Mouse (Mus musculus) limb, embryonic 10.5 days (tissue): ENCODE data around the gene Nrl. TPM values are rescaled to one million over a fixed set of nuclear protein-coding genes. Genes with fewer than 3 reads are reported as not detected.

Experiments used
- DNase-seq: peaks from one replicate; pipeline ENCODE4 v3.0.0-alpha.2; 2017; ENCODE audit warnings: low spot score
- H3K27ac ChIP-seq: fragments of 300-500 bp; sonication (generic); 2 replicates; pipeline ENCODE4 v1.5.1; 2016; ENCODE audit warnings: mild to moderate bottlenecking
- H3K27me3 ChIP-seq: fragments of 300-500 bp; sonication (generic); 2 replicates; pipeline ENCODE4 v1.6.1; 2016; ENCODE audit warnings: low read depth, mild to moderate bottlenecking; ENCODE audit not compliant: poor library complexity, severe bottlenecking
- H3K36me3 ChIP-seq: fragments of 300-500 bp; sonication (generic); 2 replicates; pipeline ENCODE4 v1.6.1; 2016; ENCODE audit warnings: mild to moderate bottlenecking, moderate library complexity
- H3K4me1 ChIP-seq: fragments of 300-500 bp; sonication (generic); 2 replicates; pipeline ENCODE4 v1.6.1; 2016
- H3K4me3 ChIP-seq: fragments of 300-500 bp; sonication (generic); 2 replicates; pipeline ENCODE4 v1.5.1; 2016; ENCODE audit warnings: mild to moderate bottlenecking, moderate library complexity
- H3K9me3 ChIP-seq: fragments of 300-500 bp; sonication (generic); replicated peaks from 2 replicates; pipeline ENCODE4 v1.6.1; 2016; ENCODE audit warnings: mild to moderate bottlenecking
- WGBS: fragments of 180-500 bp; shearing (Covaris S2); methylation state at CpG from one replicate; pipeline ENCODE4 v1.1.7; 2016; 5-methylcytosine and 5-hydroxymethylcytosine counted together
- polyA plus RNA-seq: library from polyadenylated mRNA; unstranded; fragments of >200 nt; fragmentation: Nextera tagmentation; extraction: Ambion mirVana; gene quantifications from 2 replicates; pipeline ENCODE4 v1.2.1, GENCODE M21; 2016

Nrl gene
- polyA plus RNA-seq, 1 experiment from 2014 or later = not detected

DNA sequence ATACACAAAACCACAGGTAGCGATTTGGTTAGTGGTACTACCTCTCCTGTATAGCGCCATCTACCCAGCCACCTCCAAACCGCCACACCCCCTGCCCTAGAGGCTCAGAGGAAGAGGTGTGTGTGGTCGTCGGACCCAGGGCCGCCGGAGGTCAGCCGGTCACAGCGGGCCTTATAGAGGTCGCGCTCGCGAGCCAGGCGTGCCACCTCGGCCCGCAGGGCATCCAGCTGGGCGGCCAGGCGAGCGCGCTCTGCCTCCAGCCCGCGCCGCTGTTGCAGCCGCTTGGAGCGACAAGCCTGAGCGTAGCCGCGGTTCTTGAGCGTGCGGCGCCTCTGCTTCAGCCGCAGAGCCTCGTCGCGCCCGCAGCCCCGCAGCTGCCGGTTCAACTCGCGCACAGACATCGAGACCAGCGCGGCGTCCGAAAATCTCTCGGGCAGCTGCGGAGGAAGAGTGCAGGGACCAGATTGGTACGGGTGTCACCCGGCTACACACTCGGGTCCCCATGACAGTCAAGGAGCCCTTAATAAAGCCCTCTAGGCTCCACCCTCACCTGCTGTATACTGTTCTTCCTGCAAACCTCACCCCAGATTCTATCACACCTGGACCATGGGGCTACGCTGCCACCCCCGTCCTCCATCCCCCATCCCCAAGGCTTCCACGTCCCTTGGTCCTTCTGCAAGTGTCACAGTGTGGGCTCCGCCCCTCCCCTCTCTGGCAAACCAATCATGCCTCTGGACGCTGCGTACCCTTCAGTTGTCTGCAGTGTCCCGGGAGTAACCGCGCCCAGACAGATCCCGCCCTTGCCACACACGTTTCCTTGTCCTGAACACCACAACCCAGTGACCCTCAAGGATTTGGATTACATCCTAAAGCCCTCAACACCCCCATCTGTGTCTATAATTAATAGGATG lies 4.1 kb downstream of the Nrl start:
- WGBS = under 1% methylated on average over 61 of the region's 61 CpGs
- Histone ChIP-seq H3K27ac (peak overlapping the region; percentile 42; the same call in 1 of the 2 replicates), H3K9me3 (no peaks in the 10 kb centered on the region), H3K4me3 (peak overlapping the region; percentile 61), H3K36me3 (no peaks in the 10 kb centered on the region), H3K27me3 (peaks cover 87% of the 10 kb centered on the region), H3K4me1 (peaks cover 16% of the 10 kb centered on the region)
- peak; percentile 60 for DNase-seq

DNA sequence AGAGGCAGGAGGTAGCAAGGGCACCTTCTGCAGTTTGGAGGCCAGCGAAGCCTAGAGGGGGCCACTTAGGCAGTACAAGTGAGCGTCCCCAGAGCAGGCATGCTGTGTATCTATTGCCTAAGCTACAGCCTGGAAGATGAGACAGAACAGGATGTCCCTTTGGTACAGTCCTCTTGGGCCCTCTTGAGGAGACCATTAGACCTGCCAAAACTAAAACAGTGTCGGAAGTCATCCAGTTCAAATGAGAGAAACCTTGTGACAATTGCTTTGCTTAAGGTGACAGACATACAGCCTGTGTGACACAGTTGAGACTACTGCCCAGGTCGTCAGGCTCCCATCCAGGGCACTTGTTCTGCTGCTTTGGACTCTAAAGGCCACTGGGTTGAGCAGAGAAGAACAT lies 5.2 kb downstream of the Nrl start:
- H3K27me3 ChIP-seq = peaks cover 77% of the 10 kb centered on the region
- no peaks in the 10 kb centered on the region for H3K36me3 ChIP-seq
- 58% methylated on average over 4 of the region's 4 CpGs for WGBS
- H3K4me3 ChIP-seq = no peak overlapping the region
- no peak for DNase-seq
- peaks cover 16% of the 10 kb centered on the region for H3K4me1 ChIP-seq
- no peaks in the 10 kb centered on the region for H3K9me3 ChIP-seq
- no peak overlapping the region for H3K27ac ChIP-seq

DNA sequence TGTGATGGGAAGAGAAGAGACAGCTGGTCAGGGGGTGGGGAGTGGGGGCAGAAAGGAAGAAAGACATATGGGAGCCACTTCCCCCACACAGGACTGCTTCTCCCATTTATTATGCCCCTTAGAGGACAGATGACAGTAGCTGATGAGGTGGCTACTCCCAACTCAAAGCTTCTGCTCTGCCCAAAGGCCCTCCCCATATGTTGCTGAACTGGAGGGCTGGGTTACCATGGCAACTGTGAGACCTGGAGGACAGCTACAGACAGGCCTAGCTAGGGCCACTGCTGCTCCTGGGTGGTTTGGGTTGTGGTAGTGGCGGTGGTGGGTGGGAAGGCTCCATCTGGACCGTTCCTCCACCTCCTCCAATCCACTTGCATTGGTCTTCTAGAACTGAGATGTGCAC lies 5.9 kb downstream of the Nrl start:
- Histone ChIP-seq H3K27me3 (peaks cover 70% of the 10 kb centered on the region), H3K4me3 (no peak overlapping the region), H3K36me3 (no peaks in the 10 kb centered on the region), H3K9me3 (no peaks in the 10 kb centered on the region), H3K4me1 (peaks cover 16% of the 10 kb centered on the region), H3K27ac (no peak overlapping the region)
- DNase-seq = no peak
- WGBS = 31% methylated on average over 2 of the region's 2 CpGs

DNA sequence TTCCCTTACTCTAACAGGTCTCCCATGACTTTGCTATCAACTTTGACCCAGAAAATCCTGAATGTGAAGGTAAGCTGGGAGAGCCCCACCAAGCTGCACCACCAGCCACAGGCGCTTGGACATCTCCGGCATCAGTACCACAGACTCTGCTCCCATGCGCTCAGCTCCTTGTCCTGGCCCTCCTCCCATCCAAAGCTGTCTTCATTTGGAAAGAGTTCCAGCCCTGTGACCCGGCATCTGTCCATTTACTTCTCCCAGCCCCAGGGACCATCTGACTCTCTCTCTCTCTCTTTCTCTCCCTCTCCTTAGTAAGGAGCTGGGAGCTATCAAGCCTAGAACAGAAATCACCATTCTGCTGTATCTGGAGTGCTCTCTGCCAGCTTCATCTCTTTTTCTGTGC lies 8.9 kb downstream of the Nrl start:
- peaks cover 15% of the 10 kb centered on the region for H3K4me1 ChIP-seq
- H3K36me3 ChIP-seq = no peaks in the 10 kb centered on the region
- no peak overlapping the region for H3K4me3 ChIP-seq
- DNase-seq = no peak
- no peaks in the 10 kb centered on the region for H3K9me3 ChIP-seq
- peaks cover 67% of the 10 kb centered on the region for H3K27me3 ChIP-seq
- WGBS = 82% methylated on average over 4 of the region's 4 CpGs
- H3K27ac ChIP-seq = no peak overlapping the region

DNA sequence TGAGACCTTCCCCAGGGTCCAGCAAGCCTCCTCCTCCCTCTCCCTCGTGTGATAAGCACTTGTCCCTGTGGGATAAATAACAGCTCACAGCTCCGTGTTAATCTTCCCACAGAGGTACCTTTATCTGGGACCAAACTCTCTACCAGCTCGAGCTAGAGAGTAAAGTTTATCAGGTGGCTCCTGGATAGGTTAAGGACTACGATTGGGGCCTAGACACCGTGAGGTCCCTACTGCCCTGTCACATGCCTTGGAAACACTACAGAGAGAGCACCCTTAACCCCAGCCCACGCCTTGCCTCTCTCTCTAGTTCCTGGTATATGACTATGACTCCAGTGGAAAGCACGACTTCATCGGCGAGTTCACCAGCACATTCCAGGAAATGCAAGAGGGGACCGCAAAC lies 10.9 kb downstream of the Nrl start:
- H3K27me3 ChIP-seq = peaks cover 56% of the 10 kb centered on the region
- WGBS = 67% methylated on average over 10 of the region's 10 CpGs
- H3K4me1 ChIP-seq = peaks cover 9% of the 10 kb centered on the region
- no peak for DNase-seq
- H3K4me3 ChIP-seq = no peak overlapping the region
- H3K27ac ChIP-seq = no peak overlapping the region
- no peaks in the 10 kb centered on the region for H3K36me3 ChIP-seq
- no peaks in the 10 kb centered on the region for H3K9me3 ChIP-seq

DNA sequence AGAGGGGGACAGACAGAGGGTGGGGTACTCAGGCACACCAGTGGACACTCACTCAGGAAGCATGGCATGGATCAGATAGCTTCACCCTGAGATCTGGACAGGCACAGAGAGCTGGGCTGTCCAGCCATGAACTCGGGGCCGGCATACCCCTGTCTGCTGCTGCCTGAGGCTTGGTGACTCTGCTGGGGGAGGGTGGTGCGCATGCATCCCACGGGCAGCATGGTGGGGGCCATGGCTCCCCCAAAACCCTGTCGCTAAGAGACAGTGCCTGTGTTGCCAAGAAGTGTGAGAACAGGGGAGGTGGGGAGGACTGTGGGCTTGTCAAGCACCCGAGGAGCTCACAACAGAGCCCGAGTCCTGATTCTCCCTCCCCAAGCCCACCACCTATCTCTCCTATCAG lies 13.7 kb downstream of the Nrl start:
- no peak overlapping the region for H3K27ac ChIP-seq
- no peak for DNase-seq
- WGBS = 51% methylated on average over 7 of the region's 7 CpGs
- peaks cover 39% of the 10 kb centered on the region for H3K27me3 ChIP-seq
- no peaks in the 10 kb centered on the region for H3K9me3 ChIP-seq
- H3K4me3 ChIP-seq = no peak overlapping the region
- peaks cover 7% of the 10 kb centered on the region; the same call in 1 of the 2 replicates for H3K4me1 ChIP-seq
- H3K36me3 ChIP-seq = no peaks in the 10 kb centered on the region

DNA sequence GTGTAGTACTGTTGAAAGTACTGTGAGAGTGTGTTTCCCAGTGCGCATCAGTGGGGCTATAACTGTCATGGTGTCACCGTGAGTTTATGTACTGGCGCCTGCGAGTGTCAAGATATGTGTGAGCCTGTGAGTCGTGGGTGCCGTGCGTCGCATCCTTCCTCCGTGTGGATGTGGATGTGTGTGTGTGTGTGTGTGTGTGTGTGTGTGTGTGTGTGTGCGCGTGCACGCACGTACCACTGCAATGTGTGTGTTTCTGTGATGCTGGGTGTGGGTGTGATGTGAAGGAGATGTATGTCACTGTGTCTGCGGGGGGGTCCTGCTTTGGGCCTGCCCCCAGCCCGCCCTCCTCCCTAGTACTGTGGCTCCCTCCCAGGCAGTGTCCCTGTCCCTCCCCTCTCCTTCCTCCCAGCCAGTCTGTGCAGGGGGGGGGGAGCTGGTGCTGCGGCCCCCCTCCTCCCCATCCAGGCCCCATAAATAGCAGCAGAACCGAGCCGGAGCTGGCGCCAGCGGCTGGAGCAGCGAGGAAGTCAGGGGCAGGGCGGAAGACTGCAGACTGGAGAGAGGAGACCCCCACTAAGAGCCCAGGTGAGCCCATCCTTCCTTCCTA lies 14.6 kb downstream of the Nrl start, which contains the start of gene Cpne6:
Gene Cpne6 (plus strand): TSS at position 321 of the 607 bp plus-strand sequence.
- DNase-seq = no peak
- no peaks in the 10 kb centered on the region for H3K36me3 ChIP-seq
- WGBS = 74% methylated on average over 22 of the region's 22 CpGs
- peaks cover 7% of the 10 kb centered on the region; the same call in 1 of the 2 replicates for H3K4me1 ChIP-seq
- peaks cover 39% of the 10 kb centered on the region for H3K27me3 ChIP-seq
- H3K9me3 ChIP-seq = no peaks in the 10 kb centered on the region
- no peak within 1 kb of the TSS for H3K4me3 ChIP-seq
- no peak within 1 kb of the TSS for H3K27ac ChIP-seq

DNA sequence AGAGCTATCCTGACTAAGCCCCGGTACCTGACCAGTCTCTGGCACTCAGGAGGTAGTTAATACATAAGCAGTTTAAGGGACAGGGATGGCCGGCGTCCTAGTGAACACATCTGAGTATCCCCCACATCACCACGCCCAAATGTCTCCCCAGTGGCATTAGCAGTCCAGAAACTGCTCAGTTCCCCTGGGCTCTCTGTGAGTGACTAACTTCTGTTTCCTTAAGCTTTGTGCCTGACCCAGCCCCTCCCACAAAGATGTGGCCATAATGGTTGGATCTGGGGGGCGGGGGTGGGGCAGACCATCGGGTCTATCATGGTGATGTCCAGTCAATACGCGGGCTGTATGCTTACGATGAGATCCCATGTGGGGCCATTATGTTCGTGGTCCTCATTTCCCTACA lies 15.2 kb downstream of the Nrl start:
- H3K9me3 ChIP-seq = no peaks in the 10 kb centered on the region
- no peaks in the 10 kb centered on the region for H3K36me3 ChIP-seq
- no peak for DNase-seq
- 84% methylated on average over 10 of the region's 10 CpGs for WGBS
- peaks cover 7% of the 10 kb centered on the region; the same call in 1 of the 2 replicates for H3K4me1 ChIP-seq
- H3K27ac ChIP-seq = no peak overlapping the region
- H3K4me3 ChIP-seq = no peak overlapping the region
- H3K27me3 ChIP-seq = peaks cover 39% of the 10 kb centered on the region

DNA sequence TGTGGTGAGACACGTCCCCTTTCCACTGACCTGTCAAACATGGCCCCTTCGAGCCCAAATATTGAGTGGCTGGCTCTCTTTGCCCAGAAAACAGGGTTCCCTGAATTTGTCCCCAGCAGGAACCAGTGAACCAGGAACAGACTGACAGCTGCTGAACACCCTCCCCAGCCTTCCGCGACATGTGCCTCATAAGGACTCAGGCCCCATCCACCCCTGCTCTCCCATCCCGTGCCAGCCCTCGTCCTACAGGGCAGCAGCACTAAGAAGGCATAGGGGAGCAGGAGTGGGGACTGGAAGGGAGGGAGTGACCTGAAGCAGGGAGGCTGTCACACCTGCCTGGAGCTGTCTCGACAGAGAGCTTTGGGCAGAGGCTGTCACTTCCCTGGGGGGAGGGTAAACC lies 17.0 kb downstream of the Nrl start:
- no peak for DNase-seq
- peaks cover 30% of the 10 kb centered on the region for H3K27me3 ChIP-seq
- H3K36me3 ChIP-seq = no peaks in the 10 kb centered on the region
- 57% methylated on average over 7 of the region's 7 CpGs for WGBS
- H3K9me3 ChIP-seq = no peaks in the 10 kb centered on the region
- H3K4me1 ChIP-seq = peaks cover 7% of the 10 kb centered on the region; the same call in 1 of the 2 replicates
- no peak overlapping the region for H3K27ac ChIP-seq
- H3K4me3 ChIP-seq = no peak overlapping the region

DNA sequence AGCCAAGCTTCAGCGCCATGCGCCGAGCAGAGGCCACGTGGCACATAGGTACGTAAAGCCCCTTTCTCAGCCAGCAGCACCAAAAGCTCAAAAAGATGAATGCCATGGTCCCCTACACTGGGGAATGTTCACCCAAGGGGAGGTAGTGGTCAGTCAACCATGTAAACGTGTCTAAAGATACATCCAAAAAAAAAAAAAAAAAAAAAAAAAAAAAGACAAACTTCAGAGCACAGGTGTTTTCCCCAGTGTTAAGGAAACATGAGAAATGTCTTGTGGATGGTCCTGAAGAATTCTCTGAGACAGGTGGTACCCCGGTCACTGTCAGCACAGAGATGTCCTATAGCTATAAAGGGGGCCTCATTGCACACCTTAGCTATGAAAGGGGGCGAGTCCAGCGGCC lies 19.2 kb downstream of the Nrl start:
- peaks cover 11% of the 10 kb centered on the region for H3K27me3 ChIP-seq
- peaks cover 4% of the 10 kb centered on the region; the same call in 1 of the 2 replicates for H3K4me1 ChIP-seq
- no peaks in the 10 kb centered on the region for H3K9me3 ChIP-seq
- 0 out of 2 replicates have a peak, but pooled peaks cover 4% of the 10 kb centered on the region for H3K36me3 ChIP-seq
- H3K4me3 ChIP-seq = no peak overlapping the region
- H3K27ac ChIP-seq = no peak overlapping the region
- no peak for DNase-seq
- whole genome bisulfite sequencing = 84% methylated on average over 9 of the region's 9 CpGs

DNA sequence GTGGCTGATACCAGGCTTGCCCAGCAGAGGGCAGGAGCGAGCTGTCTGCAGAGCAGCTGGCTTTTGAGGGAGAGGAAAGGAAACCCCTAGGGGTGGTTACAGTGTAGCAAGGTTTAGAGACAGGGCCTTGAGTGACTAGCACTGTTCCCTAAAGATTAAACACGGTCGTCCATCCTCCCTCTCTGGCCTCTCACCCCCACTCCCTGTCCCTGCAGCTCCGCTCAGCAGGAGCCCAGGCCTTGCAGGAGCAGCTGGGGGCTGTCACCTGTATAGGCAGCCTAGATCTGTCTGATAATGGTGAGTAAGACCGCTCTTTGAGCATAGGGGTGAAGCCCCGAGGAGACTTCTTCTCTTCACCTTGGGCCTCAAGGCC lies 27.3 kb downstream of the Nrl start:
- Histone ChIP-seq H3K27me3 (no peaks in the 10 kb centered on the region), H3K36me3 (0 out of 2 replicates have a peak, but pooled peaks cover 10% of the 10 kb centered on the region), H3K4me3 (no peak overlapping the region), H3K4me1 (peaks cover 15% of the 10 kb centered on the region; the same call in 1 of the 2 replicates), H3K27ac (peak overlapping the region; percentile 50; the same call in 1 of the 2 replicates), H3K9me3 (no peaks in the 10 kb centered on the region)
- 36% methylated on average over 6 of the region's 6 CpGs for WGBS
- peak; percentile 92 for DNase-seq

DNA sequence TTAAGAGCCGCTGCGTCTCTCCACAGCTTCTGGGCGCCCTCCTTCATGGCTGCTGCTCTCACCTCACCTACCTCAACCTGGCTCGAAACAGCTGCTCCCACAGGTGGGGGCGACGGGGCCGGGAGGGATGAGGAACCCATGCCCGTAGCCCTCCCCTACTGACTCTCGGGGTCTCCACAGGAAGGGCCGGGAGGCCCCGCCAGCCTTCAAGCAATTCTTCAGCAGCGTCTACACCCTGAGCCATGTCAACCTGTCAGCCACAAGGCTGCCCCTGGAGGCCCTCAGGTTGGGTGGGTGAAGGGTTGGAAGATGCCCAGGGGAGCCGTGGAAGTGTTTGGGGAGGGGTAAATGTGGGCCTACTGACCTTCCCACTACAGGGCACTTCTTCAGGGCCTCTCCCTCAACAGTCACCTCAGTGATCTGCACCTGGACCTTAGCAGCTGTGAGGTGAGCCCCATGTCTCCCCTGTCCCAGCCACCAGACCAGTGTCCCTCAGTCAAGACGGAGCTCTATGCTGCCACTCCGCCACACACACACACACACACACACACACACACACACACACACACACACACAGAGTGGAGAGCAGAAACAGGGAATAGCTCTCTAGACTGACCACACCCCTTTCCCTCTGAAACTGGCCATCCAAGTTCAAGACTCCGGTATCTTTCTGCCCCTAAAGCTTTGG lies 27.9 kb downstream of the Nrl start:
- no peak for DNase-seq
- Histone ChIP-seq H3K27me3 (no peaks in the 10 kb centered on the region), H3K4me1 (peaks cover 20% of the 10 kb centered on the region), H3K27ac (no peak overlapping the region), H3K36me3 (0 out of 2 replicates have a peak, but pooled peaks cover 10% of the 10 kb centered on the region), H3K4me3 (no peak overlapping the region), H3K9me3 (no peaks in the 10 kb centered on the region)
- 71% methylated on average over 16 of the region's 16 CpGs for WGBS
